Comparison of ENCODE assay signal across 8 mouse cellular contexts in genomic region chr11:4451116-4451515, GRCm38 (mm10). TPM values are rescaled to one million over a fixed set of nuclear protein-coding genes. Genes with fewer than 3 reads are reported as not detected.
DNase-seq lines count a peak whose midpoint lies in the region; ATAC-seq and TF ChIP-seq lines count a peak whose summit lies in the region.

No protein-coding gene starts in this region.

- no peak for TF ChIP-seq POLR2A in testis, adult 2 months (IDR thresholded peaks at IDR 0.05; ENCODE audit: control insufficient read depth, low read depth, low read length)

- ATAC-seq in CD4-positive, CD25-positive, alpha-beta regulatory T cell, adult 4 months, result no peak
- ATAC-seq in embryonic facial prominence, embryonic 14.5 days (ENCODE audit: low read depth), result no peak

- no peak overlapping the region for H3K4me2 ChIP-seq in embryonic facial prominence, embryonic 14.5 days (ENCODE audit: low read depth, low read length)

- no peaks in the 10 kb centered on the region for H3K9me3 ChIP-seq in embryonic facial prominence, embryonic 14.5 days (ENCODE audit: control insufficient read depth, low read length)

- peak; percentile 82 for DNase-seq in CD4-positive, CD25-positive, alpha-beta regulatory T cell, adult 2 months (ENCODE audit: low read depth, low spot score)
- no peak for DNase-seq in testis, postnatal 14 days (ENCODE audit: low spot score)
- DNase-seq in embryonic facial prominence, embryonic 14.5 days (ENCODE audit: low spot score), result peak; percentile 64
- peak; percentile 39 to 79 for DNase-seq in kidney, postnatal 36 days
- peak; percentile 39 to 51 for DNase-seq in lung, adult 18-20 months
- peak; percentile 69 for DNase-seq in right cerebral cortex, postnatal 14 days

- H3K9ac ChIP-seq in embryonic facial prominence, embryonic 14.5 days (ENCODE audit: low read depth, low read length), result no peak overlapping the region

- no peak overlapping the region for H3K4me3 ChIP-seq in testis, adult 2 months (ENCODE audit: control insufficient read depth, low read depth, low read length)
- no peak overlapping the region for H3K4me3 ChIP-seq in embryonic facial prominence, embryonic 14.5 days (ENCODE audit: low read depth, low read length)

- peak; percentile 66; the same call in 1 of the 2 replicates for TF ChIP-seq CTCF in testis, adult 2 months (IDR thresholded peaks at IDR 0.05; ENCODE audit: control insufficient read depth, insufficient read depth, insufficient replicate concordance, low read depth, low read length)

- H3K4me1 ChIP-seq in testis, adult 2 months (ENCODE audit: control insufficient read depth, insufficient read depth, low read length), result no peaks in the 10 kb centered on the region
- H3K4me1 ChIP-seq in embryonic facial prominence, embryonic 14.5 days (ENCODE audit: control insufficient read depth, insufficient read depth, low read length), result no peaks in the 10 kb centered on the region

- H3K27ac ChIP-seq in testis, adult 2 months (ENCODE audit: control insufficient read depth, insufficient read depth, low read depth, low read length), result no peak overlapping the region
- H3K27ac ChIP-seq in embryonic facial prominence, embryonic 14.5 days (replicated peaks; ENCODE audit: low read depth, low read length), result no peak overlapping the region

- no peaks in the 10 kb centered on the region for H3K27me3 ChIP-seq in testis, adult 2 months (ENCODE audit: control insufficient read depth, insufficient read depth, low read length)
- H3K27me3 ChIP-seq in embryonic facial prominence, embryonic 14.5 days (replicated peaks; ENCODE audit: control insufficient read depth, insufficient read depth, low read length), result no peaks in the 10 kb centered on the region

- H3K36me3 ChIP-seq in testis, adult 2 months (ENCODE audit: control insufficient read depth, insufficient read depth, low read length), result no peaks in the 10 kb centered on the region
- H3K36me3 ChIP-seq in embryonic facial prominence, embryonic 14.5 days (ENCODE audit: control insufficient read depth, insufficient read depth, low read length), result no peaks in the 10 kb centered on the region

- 26% methylated on average over 9 of the region's 9 CpGs for WGBS in embryonic facial prominence, embryonic 14.5 days

RNA-seq across cellular contexts. Expression of gene Hormad2, which starts 10.2 kb away (rescaled TPM):
- under 1 TPM; 0.42 to 0.98 TPM for polyA plus RNA-seq in CD4-positive, CD25-positive, alpha-beta regulatory T cell, adult 4 months (2017; shearing (Covaris generic))
- polyA plus RNA-seq in testis, adult 2 months (2012; rRNA removed), result 13.7 and 15.3 TPM in 2 replicates
- 0.22 TPM in 1 of 2 replicates, not detected in the other for polyA plus RNA-seq in embryonic facial prominence, embryonic 14.5 days (2014; fragmentation: Nextera tagmentation; extraction: Ambion mirVana)
